Mouse (Mus musculus): ENCODE data around the gene Cdk2ap2. TPM values are rescaled to one million over a fixed set of nuclear protein-coding genes. Genes with fewer than 3 reads are reported as not detected.

Cdk2ap2 gene
- polyA plus RNA-seq, 1 experiment: 26.9 TPM

GRCm38 (mm10) chr19:4100718-4101261 is 3.8 kb downstream of the Cdk2ap2 start:
- Histone ChIP-seq H3K4me1 (ENCODE audit: control insufficient read depth, insufficient read depth, low read length) (peaks cover 2% of the 10 kb centered on the region), H3K9ac (ENCODE audit: low read depth, poor library complexity, severe bottlenecking) (peak overlapping the region; percentile 32), H3K9me3 (replicated peaks; ENCODE audit: control insufficient read depth, insufficient read depth, low read length, poor library complexity, severe bottlenecking) (no peaks in the 10 kb centered on the region), H3K4me3 (ENCODE audit: low read depth, low read length) (peak overlapping the region; percentile 62), H3K27ac (ENCODE audit: insufficient read depth, low read length) (no peak overlapping the region), H3K36me3 (ENCODE audit: control insufficient read depth, insufficient read depth, low read length, poor library complexity, severe bottlenecking) (no peaks in the 10 kb centered on the region), H3K27me3 (ENCODE audit: control insufficient read depth, insufficient read depth, low read length, poor library complexity, severe bottlenecking) (no peaks in the 10 kb centered on the region)
- TF ChIP-seq EP300 (IDR thresholded peaks at IDR 0.05; ENCODE audit: insufficient read depth, low read depth, low read length) (no peak), CTCF (IDR thresholded peaks at IDR 0.05; ENCODE audit: low read depth, low read length) (no peak), POLR2A (IDR thresholded peaks at IDR 0.05; ENCODE audit: insufficient read depth, low read length) (no peak)

GRCm38 (mm10) chr19:4101466-4101865 is 4.5 kb downstream of the Cdk2ap2 start:
- Histone ChIP-seq H3K9me3 (replicated peaks; ENCODE audit: control insufficient read depth, insufficient read depth, low read length, poor library complexity, severe bottlenecking) (no peaks in the 10 kb centered on the region), H3K27me3 (ENCODE audit: control insufficient read depth, insufficient read depth, low read length, poor library complexity, severe bottlenecking) (no peaks in the 10 kb centered on the region), H3K4me1 (ENCODE audit: control insufficient read depth, insufficient read depth, low read length) (peaks cover 2% of the 10 kb centered on the region), H3K27ac (ENCODE audit: insufficient read depth, low read length) (no peak overlapping the region), H3K4me3 (ENCODE audit: low read depth, low read length) (no peak overlapping the region; the same call in 1 of the 2 replicates), H3K9ac (ENCODE audit: low read depth, poor library complexity, severe bottlenecking) (no peak overlapping the region), H3K36me3 (ENCODE audit: control insufficient read depth, insufficient read depth, low read length, poor library complexity, severe bottlenecking) (no peaks in the 10 kb centered on the region)
- TF ChIP-seq EP300 (IDR thresholded peaks at IDR 0.05; ENCODE audit: insufficient read depth, low read depth, low read length): no peak
- TF ChIP-seq POLR2A (IDR thresholded peaks at IDR 0.05; ENCODE audit: insufficient read depth, low read length): no peak
- TF ChIP-seq CTCF (IDR thresholded peaks at IDR 0.05; ENCODE audit: low read depth, low read length): no peak

GRCm38 (mm10) chr19:4102049-4102448 is 5.1 kb downstream of the Cdk2ap2 start:
- no peak overlapping the region for H3K9ac ChIP-seq (ENCODE audit: low read depth, poor library complexity, severe bottlenecking)
- no peak overlapping the region for H3K27ac ChIP-seq (ENCODE audit: insufficient read depth, low read length)
- no peak for TF ChIP-seq EP300 (IDR thresholded peaks at IDR 0.05; ENCODE audit: insufficient read depth, low read depth, low read length)
- TF ChIP-seq CTCF (IDR thresholded peaks at IDR 0.05; ENCODE audit: low read depth, low read length): no peak
- TF ChIP-seq POLR2A (IDR thresholded peaks at IDR 0.05; ENCODE audit: insufficient read depth, low read length): no peak
- H3K36me3 ChIP-seq (ENCODE audit: control insufficient read depth, insufficient read depth, low read length, poor library complexity, severe bottlenecking): no peaks in the 10 kb centered on the region
- H3K27me3 ChIP-seq (ENCODE audit: control insufficient read depth, insufficient read depth, low read length, poor library complexity, severe bottlenecking): no peaks in the 10 kb centered on the region
- peaks cover 2% of the 10 kb centered on the region for H3K4me1 ChIP-seq (ENCODE audit: control insufficient read depth, insufficient read depth, low read length)
- no peaks in the 10 kb centered on the region for H3K9me3 ChIP-seq (replicated peaks; ENCODE audit: control insufficient read depth, insufficient read depth, low read length, poor library complexity, severe bottlenecking)
- no peak overlapping the region for H3K4me3 ChIP-seq (ENCODE audit: low read depth, low read length)

- Histone ChIP-seq H3K9ac (ENCODE audit: low read depth, poor library complexity, severe bottlenecking) (no peak overlapping the region), H3K9me3 (replicated peaks; ENCODE audit: control insufficient read depth, insufficient read depth, low read length, poor library complexity, severe bottlenecking) (no peaks in the 10 kb centered on the region), H3K36me3 (ENCODE audit: control insufficient read depth, insufficient read depth, low read length, poor library complexity, severe bottlenecking) (no peaks in the 10 kb centered on the region), H3K27me3 (ENCODE audit: control insufficient read depth, insufficient read depth, low read length, poor library complexity, severe bottlenecking) (no peaks in the 10 kb centered on the region), H3K4me1 (ENCODE audit: control insufficient read depth, insufficient read depth, low read length) (peaks cover 2% of the 10 kb centered on the region), H3K4me3 (ENCODE audit: low read depth, low read length) (no peak overlapping the region), H3K27ac (ENCODE audit: insufficient read depth, low read length) (no peak overlapping the region)
- TF ChIP-seq POLR2A (IDR thresholded peaks at IDR 0.05; ENCODE audit: insufficient read depth, low read length): no peak
- TF ChIP-seq CTCF (IDR thresholded peaks at IDR 0.05; ENCODE audit: low read depth, low read length): no peak
- TF ChIP-seq EP300 (IDR thresholded peaks at IDR 0.05; ENCODE audit: insufficient read depth, low read depth, low read length): no peak
Measured at GRCm38 (mm10) chr19:4102626-4103025, 5.6 kb downstream of the Cdk2ap2 start.

- H3K9me3 ChIP-seq (replicated peaks; ENCODE audit: control insufficient read depth, insufficient read depth, low read length, poor library complexity, severe bottlenecking): no peaks in the 10 kb centered on the region
- H3K27ac ChIP-seq (ENCODE audit: insufficient read depth, low read length): no peak overlapping the region
- TF ChIP-seq POLR2A (IDR thresholded peaks at IDR 0.05; ENCODE audit: insufficient read depth, low read length) (no peak), EP300 (IDR thresholded peaks at IDR 0.05; ENCODE audit: insufficient read depth, low read depth, low read length) (no peak), CTCF (IDR thresholded peaks at IDR 0.05; ENCODE audit: low read depth, low read length) (no peak)
- H3K4me3 ChIP-seq (ENCODE audit: low read depth, low read length): no peak overlapping the region
- no peaks in the 10 kb centered on the region for H3K27me3 ChIP-seq (ENCODE audit: control insufficient read depth, insufficient read depth, low read length, poor library complexity, severe bottlenecking)
- H3K4me1 ChIP-seq (ENCODE audit: control insufficient read depth, insufficient read depth, low read length): peaks cover 2% of the 10 kb centered on the region
- H3K9ac ChIP-seq (ENCODE audit: low read depth, poor library complexity, severe bottlenecking): no peak overlapping the region
- H3K36me3 ChIP-seq (ENCODE audit: control insufficient read depth, insufficient read depth, low read length, poor library complexity, severe bottlenecking): no peaks in the 10 kb centered on the region
Measured at GRCm38 (mm10) chr19:4103294-4103693, 6.3 kb downstream of the Cdk2ap2 start.

DNA sequence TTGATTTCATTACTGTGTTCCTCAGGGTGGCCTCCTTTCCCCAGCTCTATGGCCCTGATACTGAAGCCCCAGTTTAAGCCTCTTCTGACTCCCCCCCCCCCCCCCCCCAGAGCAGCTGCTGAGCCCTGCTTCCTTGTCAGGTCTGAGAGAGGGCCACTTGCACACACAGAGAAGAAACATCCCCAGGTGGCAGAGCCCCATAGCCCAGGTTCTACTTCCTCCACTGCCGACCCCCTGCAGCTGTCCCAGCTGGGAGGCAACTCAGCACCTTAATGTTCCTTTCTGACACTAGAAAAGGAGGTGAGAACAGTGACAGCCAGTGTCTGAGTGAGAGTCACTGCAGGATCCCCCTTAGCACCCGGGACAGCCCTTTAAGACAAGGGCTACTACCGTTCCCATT is 6.8 kb downstream of the Cdk2ap2 start:
- Histone ChIP-seq H3K27me3 (ENCODE audit: control insufficient read depth, insufficient read depth, low read length, poor library complexity, severe bottlenecking) (no peaks in the 10 kb centered on the region), H3K4me3 (ENCODE audit: low read depth, low read length) (no peak overlapping the region)
- no peak for TF ChIP-seq POLR2A (IDR thresholded peaks at IDR 0.05; ENCODE audit: insufficient read depth, low read length)
- no peak for TF ChIP-seq CTCF (IDR thresholded peaks at IDR 0.05; ENCODE audit: low read depth, low read length)
- TF ChIP-seq EP300 (IDR thresholded peaks at IDR 0.05; ENCODE audit: insufficient read depth, low read depth, low read length): no peak

More for the DNA sequence above, 6.8 kb downstream of the Cdk2ap2 start:
- Histone ChIP-seq H3K27ac (ENCODE audit: insufficient read depth, low read length) (no peak overlapping the region), H3K9me3 (replicated peaks; ENCODE audit: control insufficient read depth, insufficient read depth, low read length, poor library complexity, severe bottlenecking) (no peaks in the 10 kb centered on the region), H3K9ac (ENCODE audit: low read depth, poor library complexity, severe bottlenecking) (no peak overlapping the region), H3K4me1 (ENCODE audit: control insufficient read depth, insufficient read depth, low read length) (no peaks in the 10 kb centered on the region), H3K36me3 (ENCODE audit: control insufficient read depth, insufficient read depth, low read length, poor library complexity, severe bottlenecking) (no peaks in the 10 kb centered on the region)

Measured in ES-Bruce4 (cell line).